Mouse (Mus musculus): ENCODE results near the gene Dmrtb1. TPM values are rescaled to one million over a fixed set of nuclear protein-coding genes. Genes with fewer than 3 reads are reported as not detected.
A peak's percentile ranks its signal among the peaks of the same experiment; 100 is the strongest.

Gene Dmrtb1
- total RNA-seq, 2 experiments from 2014 or later: 0.27 to 0.49 TPM

- H3K27ac ChIP-seq: peak overlapping the region; percentile 66
- peak; percentile 81 for TF ChIP-seq CTCF (conservative IDR thresholded peaks at IDR 0.05)
- DNase-seq (ENCODE audit: low spot score in 2 of 2): peak; percentile 82 to 83
- H3K4me3 ChIP-seq: peak overlapping the region; percentile 28; the same call in 1 of the 2 replicates
Measured at GRCm38 (mm10) chr4:107673638-107674321, 10.2 kb downstream of the Dmrtb1 start.

- no peak for TF ChIP-seq CTCF (conservative IDR thresholded peaks at IDR 0.05)
- peak; percentile 65 to 66 for DNase-seq (ENCODE audit: low spot score in 2 of 2)
- H3K4me3 ChIP-seq: no peak overlapping the region
- H3K27ac ChIP-seq: peak overlapping the region; percentile 85
Measured at GRCm38 (mm10) chr4:107670731-107671130, 13.3 kb downstream of the Dmrtb1 start.

- Histone ChIP-seq H3K4me3 (no peak overlapping the region), H3K27ac (no peak overlapping the region)
- TF ChIP-seq CTCF (conservative IDR thresholded peaks at IDR 0.05): no peak
- DNase-seq (ENCODE audit: low spot score in 2 of 2): no peak
Measured at GRCm38 (mm10) chr4:107668514-107668913, 15.5 kb downstream of the Dmrtb1 start.

GRCm38 (mm10) chr4:107660649-107661048 lies 23.4 kb downstream of the Dmrtb1 start:
- H3K4me3 ChIP-seq: no peak overlapping the region
- TF ChIP-seq CTCF (conservative IDR thresholded peaks at IDR 0.05): no peak

GRCm38 (mm10) chr4:107653280-107653643 lies 30.8 kb downstream of the Dmrtb1 start:
- Histone ChIP-seq H3K27ac (no peak overlapping the region), H3K4me3 (no peak overlapping the region)
- no peak for DNase-seq (ENCODE audit: low spot score in 2 of 2)
- TF ChIP-seq CTCF (conservative IDR thresholded peaks at IDR 0.05): no peak; the same call in 1 of the 2 replicates

More at GRCm38 (mm10) chr4:107660649-107661048, 23.4 kb downstream of the Dmrtb1 start:
- no peak for DNase-seq (ENCODE audit: low spot score in 2 of 2)
- H3K27ac ChIP-seq: no peak overlapping the region

GRCm38 (mm10) chr4:107652598-107653279 lies 31.3 kb downstream of the Dmrtb1 start:
- Histone ChIP-seq H3K27ac (no peak overlapping the region; the same call in 1 of the 2 replicates), H3K4me3 (peak overlapping the region; percentile 3; the same call in 1 of the 2 replicates)
- DNase-seq (ENCODE audit: low spot score in 2 of 2): peak; percentile 74 to 86
- TF ChIP-seq CTCF (conservative IDR thresholded peaks at IDR 0.05): peak; percentile 83

- no peak overlapping the region for H3K4me3 ChIP-seq
- TF ChIP-seq CTCF (conservative IDR thresholded peaks at IDR 0.05): no peak
- DNase-seq (ENCODE audit: low spot score in 2 of 2): peak in 1 of 2 experiments; percentile 40
- no peak overlapping the region for H3K27ac ChIP-seq
Measured at GRCm38 (mm10) chr4:107651021-107651496, 33.0 kb downstream of the Dmrtb1 start.

GRCm38 (mm10) chr4:107648959-107649485 lies 35.0 kb downstream of the Dmrtb1 start:
- H3K27ac ChIP-seq: no peak overlapping the region
- no peak for DNase-seq (ENCODE audit: low spot score in 2 of 2)
- TF ChIP-seq CTCF (conservative IDR thresholded peaks at IDR 0.05): no peak
- H3K4me3 ChIP-seq: no peak overlapping the region

- no peak for DNase-seq (ENCODE audit: low spot score in 2 of 2)
- Histone ChIP-seq H3K27ac (no peak overlapping the region), H3K4me3 (no peak overlapping the region)
- no peak for TF ChIP-seq CTCF (conservative IDR thresholded peaks at IDR 0.05)
Measured at GRCm38 (mm10) chr4:107641624-107642023, 42.4 kb downstream of the Dmrtb1 start.

- no peak for DNase-seq (ENCODE audit: low spot score in 2 of 2)
- Histone ChIP-seq H3K27ac (no peak overlapping the region), H3K4me3 (no peak overlapping the region)
- no peak for TF ChIP-seq CTCF (conservative IDR thresholded peaks at IDR 0.05)
Measured at GRCm38 (mm10) chr4:107638303-107638702, 45.7 kb downstream of the Dmrtb1 start.

- peak in 1 of 2 experiments; percentile 42 for DNase-seq (ENCODE audit: low spot score in 2 of 2)
- Histone ChIP-seq H3K27ac (no peak overlapping the region), H3K4me3 (no peak overlapping the region)
- peak; percentile 77 for TF ChIP-seq CTCF (conservative IDR thresholded peaks at IDR 0.05)
Measured at GRCm38 (mm10) chr4:107637670-107638069, 46.4 kb downstream of the Dmrtb1 start.

- Histone ChIP-seq H3K4me3 (no peak overlapping the region), H3K27ac (peak overlapping the region; percentile 73)
- peak; percentile 19; the same call in 1 of the 2 replicates for TF ChIP-seq CTCF (conservative IDR thresholded peaks at IDR 0.05)
- no peak for DNase-seq (ENCODE audit: low spot score in 2 of 2)
Measured at GRCm38 (mm10) chr4:107636099-107636498, 47.9 kb downstream of the Dmrtb1 start.

GRCm38 (mm10) chr4:107634631-107635030 lies 49.4 kb downstream of the Dmrtb1 start:
- DNase-seq (ENCODE audit: low spot score in 2 of 2): no peak
- Histone ChIP-seq H3K27ac (no peak overlapping the region), H3K4me3 (no peak overlapping the region)
- TF ChIP-seq CTCF (conservative IDR thresholded peaks at IDR 0.05): no peak

Measured in layer of hippocampus, adult 2 months (tissue).